Mouse (Mus musculus): Measurements from ENCODE around the gene Ssbp4. TPM values are rescaled to one million over a fixed set of nuclear protein-coding genes. Genes with fewer than 3 reads are reported as not detected.

Gene Ssbp4
- polyA plus RNA-seq, 1 experiment, result 133 TPM

GRCm38 (mm10) chr8:70614469-70614868, 5.8 kb upstream of the Ssbp4 start:
- Histone ChIP-seq H3K36me3 (ENCODE audit: control insufficient read depth, insufficient read depth) (no peaks in the 10 kb centered on the region), H3K4me2 (ENCODE audit: low read depth) (no peak overlapping the region), H3K4me3 (no peak overlapping the region), H3K79me2 (ENCODE audit: control insufficient read depth, insufficient read depth) (no peaks in the 10 kb centered on the region), H3ac (ENCODE audit: control insufficient read depth, insufficient read length) (no peak overlapping the region), H3K27me3 (ENCODE audit: control insufficient read depth, insufficient read depth, insufficient read length) (no peaks in the 10 kb centered on the region)
- no peak for TF ChIP-seq REST (IDR thresholded peaks at IDR 0.05; ENCODE audit: insufficient read depth, insufficient read length)
- no peak for TF ChIP-seq POLR2AphosphoS2 (IDR thresholded peaks at IDR 0.05; ENCODE audit: insufficient read length, low read depth)
- TF ChIP-seq CEBPB (IDR thresholded peaks at IDR 0.05; ENCODE audit: insufficient read depth, poor library complexity, severe bottlenecking), result no peak
- TF ChIP-seq POLR2A (IDR thresholded peaks at IDR 0.05; ENCODE audit: insufficient read length, low read depth), result no peak

GRCm38 (mm10) chr8:70613763-70614162, 5.1 kb upstream of the Ssbp4 start:
- no peaks in the 10 kb centered on the region for H3K27me3 ChIP-seq (ENCODE audit: control insufficient read depth, insufficient read depth, insufficient read length)
- H3K36me3 ChIP-seq (ENCODE audit: control insufficient read depth, insufficient read depth), result no peaks in the 10 kb centered on the region
- no peak overlapping the region for H3K4me3 ChIP-seq
- peak in 1 of 3 experiments; percentile 44 for TF ChIP-seq MYOG (IDR thresholded peaks at IDR 0.05; ENCODE audit: control insufficient read depth in 1 of 3, insufficient read depth in 1 of 3, insufficient read length in 2 of 3, low read depth in 2 of 3)
- TF ChIP-seq MYOD1 (IDR thresholded peaks at IDR 0.05; ENCODE audit: control insufficient read depth in 1 of 3, insufficient read length in 2 of 3, low read depth in 2 of 3), result peak in 1 of 3 experiments; percentile 27
- TF ChIP-seq SRF (IDR thresholded peaks at IDR 0.05; ENCODE audit: control insufficient read depth, insufficient read length, low read depth), result no peak
- H3K4me2 ChIP-seq (ENCODE audit: low read depth), result no peak overlapping the region
- H3ac ChIP-seq (ENCODE audit: control insufficient read depth, insufficient read length), result no peak overlapping the region
- H3K79me2 ChIP-seq (ENCODE audit: control insufficient read depth, insufficient read depth), result no peaks in the 10 kb centered on the region

- H3K4me3 ChIP-seq, result peak overlapping the region; percentile 37
- H3K36me3 ChIP-seq (ENCODE audit: control insufficient read depth, insufficient read depth), result no peaks in the 10 kb centered on the region
- TF ChIP-seq SRF (IDR thresholded peaks at IDR 0.05; ENCODE audit: control insufficient read depth, insufficient read length, low read depth) (no peak), CEBPB (IDR thresholded peaks at IDR 0.05; ENCODE audit: insufficient read depth, poor library complexity, severe bottlenecking) (no peak), MYOD1 (IDR thresholded peaks at IDR 0.05; ENCODE audit: control insufficient read depth in 1 of 3, insufficient read length in 2 of 3, low read depth in 2 of 3) (peak in 1 of 3 experiments; percentile 79), TCF12 (IDR thresholded peaks at IDR 0.05; ENCODE audit: insufficient read depth, poor library complexity, severe bottlenecking) (no peak)
- peaks cover 6% of the 10 kb centered on the region for H3K79me2 ChIP-seq (ENCODE audit: control insufficient read depth, insufficient read depth)
- peak overlapping the region; percentile 40 for H3ac ChIP-seq (ENCODE audit: control insufficient read depth, insufficient read length)
- peak overlapping the region; percentile 98 for H3K4me2 ChIP-seq (ENCODE audit: low read depth)
- no peaks in the 10 kb centered on the region for H3K27me3 ChIP-seq (ENCODE audit: control insufficient read depth, insufficient read depth, insufficient read length)
Measured at GRCm38 (mm10) chr8:70611849-70612248, 3.2 kb upstream of the Ssbp4 start.

GRCm38 (mm10) chr8:70610796-70611771, 2.4 kb upstream of the Ssbp4 start:
- H3K27me3 ChIP-seq (ENCODE audit: control insufficient read depth, insufficient read depth, insufficient read length), result no peaks in the 10 kb centered on the region
- peak overlapping the region; percentile 37 for H3K4me3 ChIP-seq
- peak overlapping the region; percentile 40 for H3ac ChIP-seq (ENCODE audit: control insufficient read depth, insufficient read length)
- TF ChIP-seq POLR2A (IDR thresholded peaks at IDR 0.05; ENCODE audit: insufficient read length, low read depth) (no peak), MYOD1 (IDR thresholded peaks at IDR 0.05; ENCODE audit: control insufficient read depth in 1 of 3, insufficient read length in 2 of 3, low read depth in 2 of 3) (peak in 1 of 3 experiments; percentile 18), TCF3 (IDR thresholded peaks at IDR 0.05; ENCODE audit: insufficient read length, low read depth) (no peak)
- H3K4me2 ChIP-seq (ENCODE audit: low read depth), result peak overlapping the region; percentile 98
- H3K79me2 ChIP-seq (ENCODE audit: control insufficient read depth, insufficient read depth), result peaks cover 6% of the 10 kb centered on the region
- no peaks in the 10 kb centered on the region for H3K36me3 ChIP-seq (ENCODE audit: control insufficient read depth, insufficient read depth)

- Histone ChIP-seq H3K27me3 (ENCODE audit: control insufficient read depth, insufficient read depth, insufficient read length) (no peaks in the 10 kb centered on the region), H3K36me3 (ENCODE audit: control insufficient read depth, insufficient read depth) (no peaks in the 10 kb centered on the region), H3K4me2 (ENCODE audit: low read depth) (peak overlapping the region; percentile 98), H3K79me2 (ENCODE audit: control insufficient read depth, insufficient read depth) (peaks cover 6% of the 10 kb centered on the region), H3ac (ENCODE audit: control insufficient read depth, insufficient read length) (no peak overlapping the region), H3K4me3 (peak overlapping the region; percentile 37)
- peak; percentile 50 for TF ChIP-seq USF1 (IDR thresholded peaks at IDR 0.05; ENCODE audit: low read depth)
- TF ChIP-seq SRF (IDR thresholded peaks at IDR 0.05; ENCODE audit: control insufficient read depth, insufficient read length, low read depth), result peak; percentile 85
- TF ChIP-seq MYOG (IDR thresholded peaks at IDR 0.05; ENCODE audit: control insufficient read depth in 1 of 3, insufficient read depth in 1 of 3, insufficient read length in 2 of 3, low read depth in 2 of 3), result peak in 2 of 3 experiments; percentile 8 to 56
- TF ChIP-seq CEBPB (IDR thresholded peaks at IDR 0.05; ENCODE audit: insufficient read depth, poor library complexity, severe bottlenecking), result no peak
Measured at GRCm38 (mm10) chr8:70609849-70610795, 1.4 kb upstream of the Ssbp4 start.

All from myocyte (in vitro differentiated cells).